Comparison of ENCODE assay signal across 9 mouse cellular contexts in genomic region chrX:61119499-61119898, GRCm38 (mm10).
DNase-seq lines count a peak whose midpoint lies in the region; ATAC-seq lines count a peak whose summit lies in the region.
"Had no signal": no experiment of that assay in that cellular context is flagged by ENCODE, and none has a peak within 500 bp of the region (broad histone marks: within the 10 kb centered on the region; RNA-seq: fewer than 3 reads in every experiment).

No protein-coding gene starts in this region.

- H3K27ac ChIP-seq in forebrain, embryonic 11.5 days (ENCODE audit: low read depth, low read length): no peak overlapping the region
- no peak overlapping the region for H3K27ac ChIP-seq in forebrain, embryonic 10.5 days
- no peak overlapping the region for H3K27ac ChIP-seq in forebrain, embryonic 14.5 days (ENCODE audit: low read depth, low read length)
- H3K27ac ChIP-seq in midbrain, embryonic 11.5 days (ENCODE audit: low read depth, low read length): no peak overlapping the region
- H3K27ac ChIP-seq in liver, embryonic 11.5 days (ENCODE audit: low read depth, low read length): no peak overlapping the region
- H3K27ac ChIP-seq: liver, embryonic 15.5 days had no signal

- H3K4me2 ChIP-seq in forebrain, embryonic 11.5 days (ENCODE audit: low read depth, low read length, severe bottlenecking): no peak overlapping the region
- H3K4me2 ChIP-seq in forebrain, embryonic 14.5 days (ENCODE audit: low read length): no peak overlapping the region
- H3K4me2 ChIP-seq in midbrain, embryonic 11.5 days: no peak overlapping the region
- H3K4me2 ChIP-seq in liver, embryonic 11.5 days: no peak overlapping the region
- H3K4me2 ChIP-seq: liver, embryonic 15.5 days had no signal

- H3K9me3 ChIP-seq in forebrain, embryonic 11.5 days (ENCODE audit: control insufficient read depth, low read length): no peaks in the 10 kb centered on the region
- no peaks in the 10 kb centered on the region for H3K9me3 ChIP-seq in forebrain, embryonic 10.5 days
- no peaks in the 10 kb centered on the region for H3K9me3 ChIP-seq in forebrain, embryonic 14.5 days (replicated peaks; ENCODE audit: control insufficient read depth, low read length)
- no peaks in the 10 kb centered on the region for H3K9me3 ChIP-seq in midbrain, embryonic 11.5 days (ENCODE audit: control insufficient read depth, low read length)
- H3K9me3 ChIP-seq in liver, embryonic 11.5 days (ENCODE audit: control insufficient read depth, low read length): no peaks in the 10 kb centered on the region
- H3K9me3 ChIP-seq: liver, embryonic 15.5 days had no signal

- no peak overlapping the region for H3K4me3 ChIP-seq in forebrain, embryonic 11.5 days (ENCODE audit: low read depth, low read length)
- H3K4me3 ChIP-seq in forebrain, embryonic 10.5 days: no peak overlapping the region
- no peak overlapping the region for H3K4me3 ChIP-seq in forebrain, embryonic 14.5 days (ENCODE audit: low read depth, low read length)
- H3K4me3 ChIP-seq in midbrain, embryonic 11.5 days (ENCODE audit: low read depth, low read length): no peak overlapping the region
- H3K4me3 ChIP-seq in liver, embryonic 11.5 days (ENCODE audit: low read depth, low read length): no peak overlapping the region
- H3K4me3 ChIP-seq: liver, embryonic 15.5 days had no signal

- no peaks in the 10 kb centered on the region for H3K36me3 ChIP-seq in forebrain, embryonic 11.5 days (ENCODE audit: control insufficient read depth, insufficient read depth, low read length)
- no peaks in the 10 kb centered on the region for H3K36me3 ChIP-seq in forebrain, embryonic 10.5 days (replicated peaks)
- H3K36me3 ChIP-seq in forebrain, embryonic 14.5 days (ENCODE audit: control insufficient read depth, insufficient read depth, low read length): no peaks in the 10 kb centered on the region
- H3K36me3 ChIP-seq in midbrain, embryonic 11.5 days (ENCODE audit: control insufficient read depth, insufficient read depth, low read length): no peaks in the 10 kb centered on the region
- no peaks in the 10 kb centered on the region for H3K36me3 ChIP-seq in liver, embryonic 11.5 days (ENCODE audit: control insufficient read depth, insufficient read depth, low read length)
- H3K36me3 ChIP-seq: liver, embryonic 15.5 days had no signal

- no peak for ATAC-seq in forebrain, embryonic 11.5 days (replicated peaks; ENCODE audit: low FRiP score)
- ATAC-seq in forebrain, embryonic 14.5 days: no peak; the same call in 1 of the 2 replicates
- ATAC-seq in midbrain, embryonic 11.5 days (ENCODE audit: low FRiP score): peak; percentile 46; the same call in 1 of the 2 replicates
- no peak for ATAC-seq in granulocyte monocyte progenitor cell, adult 5-6 weeks (replicated peaks; ENCODE audit: poor library complexity, severe bottlenecking)
- no peak for ATAC-seq in liver, embryonic 11.5 days (replicated peaks; ENCODE audit: low FRiP score)

- 38% methylated on average over 6 of the region's 6 CpGs for WGBS in forebrain, embryonic 11.5 days
- 54% methylated on average over 6 of the region's 6 CpGs for WGBS in forebrain, embryonic 10.5 days
- WGBS in forebrain, embryonic 14.5 days: 38% methylated on average over 6 of the region's 6 CpGs
- WGBS in midbrain, embryonic 11.5 days: 57% methylated on average over 6 of the region's 6 CpGs
- WGBS in liver, embryonic 11.5 days: 23% methylated on average over 6 of the region's 6 CpGs

- no peaks in the 10 kb centered on the region for H3K4me1 ChIP-seq in forebrain, embryonic 11.5 days (replicated peaks; ENCODE audit: control insufficient read depth, insufficient read depth, low read length)
- H3K4me1 ChIP-seq in forebrain, embryonic 10.5 days: peaks cover 4% of the 10 kb centered on the region; the same call in 1 of the 2 replicates
- H3K4me1 ChIP-seq in forebrain, embryonic 14.5 days (ENCODE audit: control insufficient read depth, insufficient read depth, low read length): no peaks in the 10 kb centered on the region
- H3K4me1 ChIP-seq in midbrain, embryonic 11.5 days (ENCODE audit: control insufficient read depth, insufficient read depth, low read length): no peaks in the 10 kb centered on the region
- no peaks in the 10 kb centered on the region for H3K4me1 ChIP-seq in liver, embryonic 11.5 days (replicated peaks; ENCODE audit: control insufficient read depth, insufficient read depth, low read length)
- H3K4me1 ChIP-seq: liver, embryonic 15.5 days had no signal

- no peaks in the 10 kb centered on the region for H3K27me3 ChIP-seq in forebrain, embryonic 11.5 days (ENCODE audit: control insufficient read depth, insufficient read depth, low read length)
- H3K27me3 ChIP-seq in forebrain, embryonic 10.5 days (ENCODE audit: poor library complexity, severe bottlenecking): no peaks in the 10 kb centered on the region
- no peaks in the 10 kb centered on the region for H3K27me3 ChIP-seq in forebrain, embryonic 14.5 days (replicated peaks; ENCODE audit: control insufficient read depth, insufficient read depth, low read length)
- H3K27me3 ChIP-seq in midbrain, embryonic 11.5 days (ENCODE audit: control insufficient read depth, insufficient read depth, low read length): no peaks in the 10 kb centered on the region
- H3K27me3 ChIP-seq in liver, embryonic 11.5 days (replicated peaks; ENCODE audit: control insufficient read depth, insufficient read depth, low read length): no peaks in the 10 kb centered on the region
- H3K27me3 ChIP-seq: liver, embryonic 15.5 days had no signal

- no peak overlapping the region for H3K9ac ChIP-seq in forebrain, embryonic 11.5 days (ENCODE audit: low read length)
- H3K9ac ChIP-seq in forebrain, embryonic 14.5 days (ENCODE audit: low read length): no peak overlapping the region
- H3K9ac ChIP-seq in midbrain, embryonic 11.5 days (ENCODE audit: low read length): no peak overlapping the region
- no peak overlapping the region for H3K9ac ChIP-seq in liver, embryonic 11.5 days (ENCODE audit: low read depth, low read length)
- H3K9ac ChIP-seq: liver, embryonic 15.5 days had no signal

- DNase-seq in forebrain, embryonic 11.5 days (ENCODE audit: low spot score): peak; percentile 49
- no peak for DNase-seq in forebrain, embryonic 10.5 days (ENCODE audit: extremely low spot score, low spot score)
- peak; percentile 58 for DNase-seq in Muller cell, postnatal 12 days (ENCODE audit: inconsistent ontology term)
- DNase-seq in forebrain, embryonic 14.5 days (ENCODE audit: low spot score): peak; percentile 60
- DNase-seq in layer of hippocampus, adult 8-10 months (ENCODE audit: low spot score in 2 of 2): peak; percentile 46 to 50
- DNase-seq in midbrain, embryonic 11.5 days (ENCODE audit: low spot score, missing footprints): no peak
- no peak for DNase-seq in liver, embryonic 11.5 days (ENCODE audit: low spot score)

Comparison
In these comparisons a context has a peak if more than half of its experiments do, and no peak if none do; other contexts are left out.
1. DNase-seq: peak in forebrain, embryonic 11.5 days (single experiment), Muller cell, postnatal 12 days (single experiment), forebrain, embryonic 14.5 days (single experiment) and layer of hippocampus, adult 8-10 months (2 of 2); none in forebrain, embryonic 10.5 days (single experiment), midbrain, embryonic 11.5 days (single experiment) and liver, embryonic 11.5 days (single experiment).